Mouse (Mus musculus): ENCODE measurements around the gene Gm8978.
"Not testable (repeated sequence)": the region's sequence is repeated elsewhere in the genome, so short reads cannot be mapped to it uniquely, and the experiment has no call there.

Gene Gm8978

DNA sequence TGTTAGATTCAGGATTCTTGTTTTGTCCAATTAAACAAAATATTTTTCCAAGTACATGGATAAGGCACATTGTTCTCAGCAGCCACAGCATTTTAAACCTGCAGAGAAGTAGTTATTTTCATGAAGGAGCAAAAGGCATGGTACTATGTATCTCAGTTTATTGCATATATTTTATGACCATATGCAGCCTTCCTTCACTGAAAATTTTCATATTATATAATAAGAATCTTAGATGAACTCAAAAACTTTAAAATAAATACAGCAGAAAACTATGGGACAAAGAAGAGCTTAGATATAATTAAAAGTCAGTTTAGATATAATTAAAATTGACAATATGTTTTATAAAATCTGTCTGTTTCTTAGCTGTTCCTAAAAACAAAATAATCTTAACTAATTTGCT lies at the start of gene Gm8978:
TSS of gene Gm8978 (minus strand) at position 101 of the 400 bp plus-strand sequence.
- DNase-seq (ENCODE audit: low spot score in 2 of 2): not testable (repeated sequence)

DNA sequence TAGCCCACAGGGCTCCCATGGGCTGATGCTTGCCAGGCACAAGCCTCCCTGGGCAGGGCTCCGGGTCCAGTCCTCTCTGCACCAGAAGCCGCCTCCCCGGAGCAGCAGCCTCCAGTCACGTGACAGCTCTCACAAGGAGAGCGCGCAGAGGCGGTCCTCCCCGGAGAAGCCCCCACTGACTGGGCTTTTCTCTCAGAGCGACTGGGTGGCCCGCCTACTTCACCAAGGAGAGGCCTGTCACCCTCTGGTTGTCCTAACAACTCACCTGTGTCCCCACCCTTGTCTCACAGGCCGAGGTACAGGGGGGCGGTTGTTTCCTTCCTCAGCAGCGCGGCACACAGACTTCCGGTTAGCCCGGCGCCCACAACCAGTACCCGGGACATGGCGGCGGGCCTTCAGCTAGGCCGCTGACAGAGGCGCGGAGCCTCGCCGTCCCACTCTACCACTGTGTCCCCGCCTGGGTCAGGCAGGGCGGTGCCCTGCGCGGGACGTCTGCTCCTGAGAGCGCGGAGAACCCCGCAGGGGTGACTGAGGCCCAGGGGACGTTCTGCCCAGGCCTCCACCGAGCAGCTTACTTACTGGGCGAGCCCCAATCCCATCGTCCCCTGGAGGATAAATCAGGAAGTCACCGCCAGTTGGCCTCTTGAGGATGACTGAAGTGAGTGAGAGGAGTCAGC lies 35.3 kb downstream of the Gm8978 start:
- peak; percentile 14 to 47 for DNase-seq (ENCODE audit: low spot score in 2 of 2)

DNA sequence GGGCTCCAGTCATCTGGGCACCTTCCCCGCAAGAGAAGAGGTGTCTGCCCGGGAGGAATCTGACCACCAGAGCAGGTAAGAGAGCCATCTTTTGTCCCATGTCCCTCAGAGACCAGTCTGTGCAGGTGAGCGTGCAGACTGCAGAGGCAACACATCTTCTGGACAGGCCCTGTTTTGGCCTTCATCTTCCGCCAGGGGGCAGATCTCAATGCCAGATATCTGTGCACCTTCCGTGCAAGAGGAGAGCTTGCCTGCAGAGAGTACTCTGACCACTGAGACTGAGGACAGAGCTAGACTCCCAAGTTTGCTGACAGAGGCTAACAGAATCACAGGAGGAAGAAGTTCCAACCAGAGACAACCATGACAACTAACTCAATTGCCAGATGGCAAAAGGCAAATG lies 56.5 kb downstream of the Gm8978 start:
- not testable (repeated sequence) for DNase-seq (ENCODE audit: low spot score in 2 of 2)

Measured in left cerebral cortex, adult 9 months (tissue).